In the genomic region with DNA sequence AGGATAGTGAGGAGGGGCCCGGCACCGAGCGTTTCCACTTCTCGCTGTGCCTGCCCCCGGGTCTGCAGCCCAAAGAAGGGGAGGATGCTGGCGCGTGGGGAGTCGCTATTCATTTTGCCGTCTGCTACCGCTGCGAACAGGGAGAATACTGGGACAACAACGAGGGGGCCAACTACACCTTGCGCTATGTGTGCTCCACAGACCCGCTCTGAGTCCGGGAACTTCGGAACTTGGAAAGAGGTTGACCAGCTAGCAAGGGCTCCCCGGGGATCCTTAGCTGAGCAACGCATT, we compare ENCODE assay signal across 8 mouse cellular contexts. TPM values are rescaled to one million over a fixed set of nuclear protein-coding genes. Genes with fewer than 3 reads are reported as not detected.
A peak's percentile ranks its signal among the peaks of the same experiment; 100 is the strongest.
DNase-seq lines count a peak whose midpoint lies in the region; ATAC-seq and TF ChIP-seq lines count a peak whose summit lies in the region.

No protein-coding gene starts in this region.

- H3K36me3 ChIP-seq in megakaryocyte, embryonic 14.5 days (replicated peaks; ENCODE audit: low read length), result no peaks in the 10 kb centered on the region
- H3K36me3 ChIP-seq in intestine, postnatal 0 days (ENCODE audit: control insufficient read depth, insufficient read depth), result no peaks in the 10 kb centered on the region
- no peaks in the 10 kb centered on the region for H3K36me3 ChIP-seq in stomach, embryonic 14.5 days (ENCODE audit: control insufficient read depth, insufficient read depth, low read length)

- TF ChIP-seq CTCF in intestine, postnatal 0 days (IDR thresholded peaks at IDR 0.05; ENCODE audit: low read depth), result no peak

- under 1% methylated on average over 18 of the region's 18 CpGs for WGBS in intestine, postnatal 0 days
- 1% methylated on average over 18 of the region's 18 CpGs for WGBS in stomach, embryonic 14.5 days

- no peak overlapping the region for H3K27ac ChIP-seq in intestine, postnatal 0 days (ENCODE audit: low read depth, low read length)
- no peak overlapping the region for H3K27ac ChIP-seq in stomach, embryonic 14.5 days (ENCODE audit: low read length)

- peaks cover 47% of the 10 kb centered on the region for H3K27me3 ChIP-seq in megakaryocyte, embryonic 14.5 days (replicated peaks)
- peaks cover 30% of the 10 kb centered on the region for H3K27me3 ChIP-seq in intestine, postnatal 0 days (replicated peaks; ENCODE audit: control insufficient read depth, insufficient read depth, low read length)
- no peaks in the 10 kb centered on the region; the same call in 1 of the 2 replicates for H3K27me3 ChIP-seq in stomach, embryonic 14.5 days (ENCODE audit: control insufficient read depth, insufficient read depth, low read length)

- ATAC-seq in megakaryocyte, adult 5-6 weeks (ENCODE audit: poor library complexity, severe bottlenecking), result no peak
- no peak for ATAC-seq in intestine, postnatal 0 days
- ATAC-seq in stomach, embryonic 14.5 days (ENCODE audit: insufficient number of reproducible peaks, insufficient read depth, low FRiP score, low read depth), result 0 out of 2 replicates have a peak, but pooled peaks have one; percentile 14

- H3K9ac ChIP-seq in intestine, postnatal 0 days (ENCODE audit: low read depth, low read length), result no peak overlapping the region; the same call in 1 of the 2 replicates
- peak overlapping the region; percentile 42; the same call in 1 of the 2 replicates for H3K9ac ChIP-seq in stomach, embryonic 14.5 days (replicated peaks; ENCODE audit: low read depth, low read length)

- H3K4me3 ChIP-seq in megakaryocyte, embryonic 14.5 days (replicated peaks), result peak overlapping the region; percentile 91
- H3K4me3 ChIP-seq in intestine, postnatal 0 days (ENCODE audit: low read depth, low read length), result peak overlapping the region; percentile 63
- peak overlapping the region; percentile 62 for H3K4me3 ChIP-seq in stomach, embryonic 14.5 days (ENCODE audit: low read depth, low read length)

- peaks cover 23% of the 10 kb centered on the region for H3K9me3 ChIP-seq in megakaryocyte, embryonic 14.5 days
- no peaks in the 10 kb centered on the region for H3K9me3 ChIP-seq in intestine, postnatal 0 days (ENCODE audit: control insufficient read depth)
- no peaks in the 10 kb centered on the region for H3K9me3 ChIP-seq in stomach, embryonic 14.5 days (ENCODE audit: control insufficient read depth, low read depth, low read length)

- H3K4me1 ChIP-seq in megakaryocyte, embryonic 14.5 days, result peaks cover 25% of the 10 kb centered on the region
- H3K4me1 ChIP-seq in intestine, postnatal 0 days (replicated peaks; ENCODE audit: control insufficient read depth, insufficient read depth, low read length), result no peaks in the 10 kb centered on the region
- 0 out of 2 replicates have a peak, but pooled peaks cover 3% of the 10 kb centered on the region for H3K4me1 ChIP-seq in stomach, embryonic 14.5 days (ENCODE audit: control insufficient read depth, insufficient read depth, low read length)

- H3K4me2 ChIP-seq in intestine, postnatal 0 days (replicated peaks; ENCODE audit: low read depth), result peak overlapping the region; percentile 99
- H3K4me2 ChIP-seq in stomach, embryonic 14.5 days (replicated peaks; ENCODE audit: low read depth, low read length), result peak overlapping the region; percentile 100

- peak; percentile 19 for DNase-seq in adrenal gland, adult 2 months
- DNase-seq in adrenal gland, postnatal 4 days (ENCODE audit: low spot score in 2 of 2), result no peak
- no peak for DNase-seq in spleen, adult 12 weeks (ENCODE audit: low spot score)
- DNase-seq in layer of hippocampus, adult 9-11 months, result no peak

RNA-seq across cellular contexts. Expression of gene Ppp1r3g, which starts 10.7 kb away (rescaled TPM):
- 1 to 10 TPM in 1 of 2 experiments, under 1 TPM in 1; 0.58 to 2.1 TPM for total RNA-seq in adrenal gland, adult 2 months (2021)
- 0.10 and 0.27 TPM in 2 replicates for polyA plus RNA-seq in adrenal gland, adult 2 months (2012; rRNA removed)
- total RNA-seq in adrenal gland, postnatal 4 days (2021), result under 1 TPM; 0.20 to 0.51 TPM
- polyA plus RNA-seq in megakaryocyte, embryonic 14.5 days (2012; ENCODE audit: insufficient read depth, low replicate concordance), result 0.31 TPM in 1 of 2 replicates, not detected in the other
- not detected in 2 replicates for total RNA-seq in megakaryocyte, adult 5-6 weeks (2015)
- not detected in 2 replicates for total RNA-seq in megakaryocyte, adult 5-6 weeks (2017)
- polyA plus RNA-seq in intestine, postnatal 0 days (2015; fragmentation: Nextera tagmentation; extraction: Ambion mirVana), result 0.38 and 0.51 TPM in 2 replicates
- polyA plus RNA-seq in stomach, embryonic 14.5 days (2014; fragmentation: Nextera tagmentation; extraction: Ambion mirVana), result 0.55 and 0.87 TPM in 2 replicates
